Mouse (Mus musculus) monocyte, adult 5-6 weeks (primary cell): ENCODE results near the gene Nup93. TPM values are rescaled to one million over a fixed set of nuclear protein-coding genes. Genes with fewer than 3 reads are reported as not detected.

Experiments
- ATAC-seq: fragments of 153-309, 156-312 bp; replicated peaks from 2 replicates; pipeline ENCODE4 v1.8.0; 2017; ENCODE audit warnings: mild to moderate bottlenecking; ENCODE audit not compliant: low TSS enrichment, insufficient number of reproducible peaks, severe bottlenecking, poor library complexity, low FRiP score
- total RNA-seq: library from RNA; stranded (forward); fragments of 200-1000, 200-491, 200-594 nt; gene quantifications from 3 replicates; pipeline ENCODE4 v1.2.3, GENCODE M21; 2017

The Nup93 gene
- total RNA-seq, 1 experiment from 2014 or later = 11.8 TPM

DNA sequence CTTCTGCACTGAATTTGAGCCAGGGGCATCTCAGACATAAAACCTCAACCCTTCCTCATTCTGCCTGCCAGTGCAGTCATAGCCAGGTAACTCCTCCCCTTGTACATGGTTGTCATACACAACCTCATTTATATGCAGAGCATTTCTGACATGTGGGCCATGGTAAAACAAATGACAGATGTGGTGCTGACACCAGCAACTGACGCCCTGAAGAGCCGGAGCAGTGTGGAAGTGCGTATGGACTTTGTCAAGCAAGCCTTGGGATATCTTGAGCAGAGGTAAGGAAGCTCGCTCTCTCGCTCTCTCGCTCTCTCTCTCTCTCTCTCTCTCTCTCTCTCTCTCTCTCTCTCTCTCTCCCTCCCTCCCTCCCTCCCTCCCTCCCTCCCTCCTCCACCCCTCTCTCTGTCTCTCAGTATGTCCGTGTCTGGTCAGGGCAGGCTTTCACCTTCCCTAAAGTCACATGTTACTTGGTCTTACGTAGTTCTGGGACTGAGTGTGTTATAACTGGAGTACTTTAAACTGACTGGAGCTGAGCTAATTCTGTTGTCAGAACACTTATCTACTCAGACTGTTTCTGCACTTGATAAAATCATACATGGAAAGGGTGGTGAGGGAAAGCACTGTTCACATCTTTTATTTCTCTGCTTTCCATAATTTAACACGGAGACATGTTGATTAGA, 82.1 kb downstream of the Nup93 start:
- ATAC-seq = no peak

DNA sequence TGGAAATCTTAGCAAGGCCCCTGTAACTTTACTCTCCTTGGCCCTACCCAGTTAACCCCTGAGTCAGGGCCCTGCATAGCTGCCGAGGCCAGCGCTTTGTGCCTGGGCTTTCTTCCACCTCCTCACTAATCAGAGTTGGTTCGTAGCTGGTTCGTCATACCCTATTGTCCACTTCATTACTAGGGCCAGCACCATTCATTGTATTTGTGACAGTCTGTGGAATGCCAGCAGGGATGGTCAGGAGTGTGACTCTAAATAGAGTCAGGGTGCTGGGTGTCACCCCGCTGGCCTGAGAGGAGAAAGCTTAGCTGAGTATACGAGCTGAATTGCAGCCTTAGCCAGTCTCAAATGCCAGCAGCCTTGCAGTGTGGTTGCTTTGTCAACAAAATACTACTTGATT, 82.7 kb downstream of the Nup93 start:
- ATAC-seq = no peak

DNA sequence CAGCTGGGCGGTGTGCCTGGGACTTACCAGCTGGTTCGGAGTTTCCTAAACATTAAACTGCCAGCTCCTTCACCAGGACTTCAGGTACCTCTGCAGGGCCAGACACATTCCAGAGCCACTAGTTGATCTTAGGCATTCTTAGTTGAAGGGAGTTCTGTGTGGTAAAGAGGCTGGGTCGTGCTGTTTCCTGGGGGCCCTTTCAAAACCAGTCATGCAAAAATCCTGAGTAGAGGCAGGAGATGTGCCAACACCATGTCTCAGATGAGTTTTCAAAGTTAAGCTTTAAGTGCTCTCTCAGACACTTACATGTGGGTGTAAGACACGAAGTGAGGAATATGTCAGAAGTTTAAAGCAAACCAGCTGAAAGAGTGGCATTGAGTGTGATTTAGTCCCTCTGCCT, 86.4 kb downstream of the Nup93 start:
- no peak for ATAC-seq

DNA sequence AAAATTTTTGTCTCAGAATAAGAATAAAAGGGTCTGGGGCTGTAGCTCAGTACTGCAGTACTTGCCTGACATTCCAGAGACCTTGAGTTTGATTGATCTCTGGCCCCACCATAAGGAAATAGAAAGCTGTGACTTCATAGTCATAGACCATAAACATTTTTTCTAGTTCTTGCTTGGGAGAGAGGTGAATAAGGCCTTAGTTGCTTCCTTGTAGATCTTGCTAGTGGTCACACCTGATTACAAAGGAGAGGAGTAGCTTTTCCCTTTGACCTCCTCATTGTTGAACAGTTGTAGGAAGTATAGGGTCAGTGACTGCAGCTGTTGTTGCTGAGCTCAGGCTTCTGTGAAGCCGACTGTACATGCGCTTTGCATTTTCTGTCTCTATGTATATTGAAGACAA, 90.0 kb downstream of the Nup93 start:
- ATAC-seq = no peak

DNA sequence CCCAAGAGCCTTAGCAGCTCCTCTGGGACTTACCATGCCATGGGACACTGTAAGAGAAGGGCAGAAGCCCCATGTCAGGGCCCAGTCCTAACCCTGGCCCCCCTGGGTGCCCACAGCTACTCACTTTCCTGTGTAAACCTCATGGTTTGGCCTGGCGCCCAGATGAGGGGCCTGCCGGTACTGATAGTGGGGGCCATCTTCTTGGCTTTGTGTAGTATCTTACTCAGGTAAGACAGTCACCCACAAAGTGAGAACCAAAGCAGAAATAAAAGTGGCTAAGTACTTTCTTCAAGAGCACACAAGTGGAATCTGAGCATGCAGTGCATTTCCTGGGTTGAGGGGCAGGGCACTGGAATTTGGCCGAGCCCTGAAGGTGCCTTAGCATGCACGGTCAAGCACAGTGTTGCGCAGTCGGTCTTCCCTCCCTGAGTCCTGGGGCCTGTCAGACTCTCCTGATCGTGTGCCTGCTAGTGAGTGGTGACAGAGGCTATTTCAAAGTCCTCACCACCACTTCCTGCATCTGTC, 92.7 kb downstream of the Nup93 start:
- no peak for ATAC-seq

DNA sequence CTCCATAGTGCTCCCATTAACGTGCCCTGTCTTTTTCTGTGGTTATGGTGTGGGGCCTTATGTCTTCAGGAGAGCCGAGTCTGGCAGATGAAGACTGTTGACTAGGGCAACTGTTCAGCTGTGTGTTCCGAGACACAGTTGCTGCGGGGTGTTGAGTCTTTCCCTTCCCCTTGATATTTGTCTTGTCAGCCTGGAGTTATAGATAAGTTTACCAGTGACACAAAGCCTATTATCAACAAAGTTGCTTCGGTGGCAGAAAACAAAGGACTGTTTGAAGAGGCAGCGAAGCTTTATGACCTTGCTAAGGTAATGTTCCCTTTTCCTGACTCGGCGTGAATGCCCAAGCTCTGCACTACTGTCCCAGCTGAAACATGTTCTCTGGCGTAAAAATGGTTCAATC, 93.3 kb downstream of the Nup93 start:
- no peak for ATAC-seq

DNA sequence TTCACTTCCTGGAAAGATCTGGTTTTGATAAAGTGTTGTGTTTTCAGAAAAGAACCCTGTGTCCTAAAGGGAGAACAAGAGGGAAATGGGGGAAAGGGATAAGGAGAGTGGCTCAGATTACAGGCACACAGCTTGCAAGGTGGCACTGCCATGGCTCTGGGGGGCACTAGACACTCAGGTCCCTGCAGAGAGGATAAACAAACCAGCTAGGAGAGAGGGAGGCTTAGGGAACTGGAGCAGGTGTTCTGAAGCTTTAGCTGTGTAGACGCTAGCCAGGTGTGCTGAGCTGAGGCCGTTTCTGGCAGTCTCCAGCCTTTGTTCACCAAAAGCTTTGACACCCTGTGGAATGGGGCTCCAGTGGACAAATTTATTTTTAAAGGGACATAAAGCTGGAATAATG, 99.7 kb downstream of the Nup93 start:
- ATAC-seq = no peak

DNA sequence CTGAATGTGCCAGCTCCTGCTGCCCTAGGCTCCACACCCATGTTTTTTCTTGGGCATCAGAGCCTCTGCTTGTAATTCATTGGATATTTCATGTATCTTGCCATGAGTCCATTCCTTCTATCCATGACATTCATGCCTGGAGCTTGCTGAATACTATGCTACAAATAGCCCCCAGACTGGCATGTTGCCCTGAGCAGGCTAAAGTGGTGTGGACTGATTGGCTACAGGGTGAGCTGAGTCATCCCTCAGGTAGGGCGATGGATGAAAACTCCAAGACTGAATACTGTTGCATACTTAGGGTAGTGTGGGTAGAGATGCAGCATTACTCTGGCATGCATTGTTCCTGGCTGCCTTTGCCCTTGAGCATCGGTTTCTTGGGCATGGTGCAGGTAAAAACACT, 102.9 kb downstream of the Nup93 start:
- no peak for ATAC-seq

DNA sequence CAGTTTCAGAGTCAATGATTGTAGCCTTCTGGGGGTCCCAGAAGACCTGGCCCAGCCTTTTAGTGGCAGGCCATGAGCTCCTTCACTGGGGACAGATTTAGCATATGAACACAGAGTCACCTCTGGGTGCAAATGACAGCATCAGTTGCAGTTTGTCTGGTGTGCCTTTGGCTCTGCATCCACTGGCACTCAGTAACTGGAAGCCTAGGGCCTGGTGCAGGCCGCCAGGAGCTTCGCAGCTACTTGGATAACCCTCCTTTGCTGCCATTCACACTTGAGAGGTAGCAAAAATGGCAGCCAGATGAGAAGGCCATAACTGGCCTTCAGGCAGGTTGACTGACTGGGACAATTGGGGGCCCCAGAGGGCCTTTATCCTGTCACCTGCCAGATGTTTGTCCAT, 103.3 kb downstream of the Nup93 start:
- no peak for ATAC-seq

DNA sequence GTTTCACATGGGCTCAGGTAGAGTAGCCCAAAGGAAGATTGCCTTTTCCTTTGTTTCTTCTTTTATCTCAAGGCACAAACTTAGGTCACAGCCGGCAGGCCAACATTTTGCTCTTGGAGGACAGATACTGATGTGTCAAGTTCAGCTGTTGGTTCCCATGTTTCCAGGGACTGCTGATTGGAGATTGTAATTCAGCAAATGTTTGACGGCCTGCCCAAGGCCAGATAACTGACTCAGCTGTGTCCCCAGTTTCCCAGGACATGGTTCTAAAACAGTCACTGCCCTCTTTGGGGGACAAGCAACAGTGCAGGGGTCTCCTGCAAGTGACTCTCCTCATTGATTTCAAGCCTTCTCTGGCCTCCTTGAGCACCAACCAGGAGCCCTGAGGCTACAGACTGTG, 105.7 kb downstream of the Nup93 start:
- no peak for ATAC-seq

DNA sequence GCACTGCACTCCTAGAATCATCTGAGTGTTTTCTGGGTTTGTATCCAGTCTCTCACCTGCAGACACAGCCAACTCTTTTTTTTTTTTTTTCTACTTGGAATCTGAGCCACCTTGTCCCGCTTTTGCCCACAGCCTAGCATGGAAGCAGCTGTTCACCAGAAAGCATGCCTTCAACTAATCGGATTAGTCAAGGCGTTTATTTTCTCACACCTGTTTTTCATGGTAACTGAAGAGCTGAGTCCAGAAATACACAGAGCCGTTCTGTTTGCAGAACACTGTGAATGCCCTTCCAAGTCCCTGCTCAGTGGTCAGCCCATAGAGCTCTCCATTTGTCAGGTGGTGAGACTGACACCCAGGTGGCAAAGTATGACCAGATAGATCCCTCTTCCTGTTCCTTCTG, 107.7 kb downstream of the Nup93 start:
- no peak for ATAC-seq

DNA sequence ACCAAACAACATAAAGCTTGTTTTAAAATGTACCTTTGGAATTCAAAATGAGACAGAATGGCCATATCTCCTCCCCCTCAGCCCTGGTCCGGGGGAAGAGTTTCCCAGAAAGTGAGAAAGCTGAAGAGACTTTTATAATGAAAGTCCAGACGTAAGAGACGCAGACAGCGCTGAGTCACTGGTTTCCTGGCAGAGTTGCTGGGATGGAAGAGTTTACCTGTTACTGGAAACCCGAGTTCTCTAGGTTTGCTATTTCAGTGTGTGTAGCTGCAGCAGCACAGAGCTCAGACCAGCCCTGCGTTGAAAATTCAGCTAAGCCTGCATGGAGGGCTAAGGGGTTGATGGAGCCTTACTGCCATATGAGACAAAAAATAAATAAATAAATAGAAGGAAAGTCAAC, 108.7 kb downstream of the Nup93 start:
- no peak for ATAC-seq

DNA sequence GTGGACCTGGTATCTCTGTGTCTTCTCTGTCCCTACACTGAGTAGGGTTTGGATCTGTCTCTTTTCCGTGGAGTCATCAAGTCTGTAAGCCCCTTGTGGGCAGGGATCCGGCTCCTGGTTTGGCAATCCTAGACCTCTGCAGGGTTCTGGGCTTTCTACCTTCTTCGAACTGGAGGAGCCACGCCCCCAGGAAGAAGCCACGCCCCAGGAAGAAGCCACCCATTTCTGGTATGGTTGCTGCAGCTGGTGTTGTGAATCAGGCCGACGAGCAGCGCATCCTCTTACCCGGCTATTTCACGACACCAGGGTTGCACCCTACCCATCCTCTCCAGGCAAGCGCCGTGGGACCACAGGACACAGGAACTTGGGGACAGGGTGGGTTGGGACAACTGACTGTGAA, 109.7 kb downstream of the Nup93 start:
- ATAC-seq = no peak

DNA sequence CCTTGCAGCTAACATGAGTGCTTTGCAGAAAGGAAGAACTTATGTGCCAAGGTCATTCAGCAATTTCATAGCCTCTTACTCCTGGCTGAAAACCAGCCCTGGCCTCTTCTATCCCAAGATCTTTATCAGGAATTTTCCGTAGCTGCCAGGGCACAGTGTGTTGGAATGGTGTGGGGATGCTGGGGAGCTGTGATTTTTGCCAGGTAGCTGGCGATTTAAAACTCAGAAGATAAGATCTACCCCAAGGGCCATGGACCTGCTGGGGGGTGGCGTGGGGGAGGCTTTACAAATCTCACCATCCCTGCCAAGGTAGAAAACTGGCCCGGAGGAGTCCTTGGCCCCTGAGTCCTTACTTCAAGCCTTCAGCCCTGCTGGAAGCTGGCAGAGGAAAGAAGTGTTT, 111.7 kb downstream of the Nup93 start:
- ATAC-seq = no peak

DNA sequence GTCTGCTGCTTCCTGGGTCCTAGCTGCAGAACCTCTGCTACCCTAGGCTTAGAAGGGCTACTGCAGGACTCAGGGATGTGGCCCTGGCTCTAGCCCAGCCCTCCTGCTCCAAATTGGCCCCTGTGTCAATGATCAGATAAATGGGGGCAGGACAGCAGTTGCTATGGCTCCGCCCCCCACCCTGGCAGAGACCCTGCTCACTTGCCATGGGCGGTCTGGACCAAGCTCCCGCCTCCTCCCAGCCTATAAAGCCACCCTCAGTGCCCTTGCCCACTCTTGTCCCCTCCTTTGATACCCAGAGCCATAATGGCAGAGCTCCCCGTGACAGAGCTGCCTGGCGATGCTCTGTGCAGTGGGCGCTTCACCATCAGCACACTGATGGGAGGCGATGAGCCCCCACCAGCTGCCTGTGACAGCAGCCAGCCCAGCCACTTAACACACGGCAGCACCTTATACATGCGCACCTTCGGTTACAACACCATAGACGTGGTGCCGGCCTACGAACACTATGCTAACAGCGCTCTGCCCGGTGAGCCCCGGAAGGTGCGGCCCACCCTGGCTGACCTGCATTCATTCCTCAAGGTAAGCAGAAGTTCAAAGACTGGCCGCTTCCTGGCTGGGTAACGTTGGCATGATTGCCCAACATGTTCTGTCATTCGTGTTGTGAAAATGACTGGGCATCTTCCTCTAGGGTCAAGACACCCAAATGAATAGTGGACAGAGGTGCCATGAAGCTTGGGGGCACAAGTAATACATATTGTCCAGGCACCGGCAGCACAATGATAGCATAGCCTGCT, 114.8 kb downstream of the Nup93 start, which contains the start of gene Slc12a3:
TSS of gene Slc12a3 (plus strand) at position 270 of the 797 bp plus-strand sequence.
- ATAC-seq = 0 out of 2 replicates have a peak, but pooled peaks have one; percentile 9

DNA sequence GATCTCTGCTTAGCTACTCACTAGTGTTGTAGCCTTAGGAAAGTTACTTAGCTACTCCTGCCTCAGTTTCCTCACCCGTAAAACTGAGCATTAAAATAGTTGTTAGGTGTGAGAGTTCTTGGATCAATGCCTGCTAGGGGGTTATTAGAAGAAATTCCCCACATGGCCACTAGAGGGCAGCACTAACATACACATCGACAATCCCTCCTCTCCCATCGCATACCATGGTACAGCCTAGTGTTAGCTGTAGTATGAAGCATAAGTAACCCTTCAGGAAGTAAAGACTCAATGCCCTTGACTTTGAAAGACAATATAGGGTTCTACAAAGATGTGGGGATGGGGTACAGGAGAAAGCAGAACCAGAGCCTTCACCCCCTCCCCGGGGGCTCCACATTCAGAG, 116.4 kb downstream of the Nup93 start:
- peak; percentile 60; the same call in 1 of the 2 replicates for ATAC-seq

DNA sequence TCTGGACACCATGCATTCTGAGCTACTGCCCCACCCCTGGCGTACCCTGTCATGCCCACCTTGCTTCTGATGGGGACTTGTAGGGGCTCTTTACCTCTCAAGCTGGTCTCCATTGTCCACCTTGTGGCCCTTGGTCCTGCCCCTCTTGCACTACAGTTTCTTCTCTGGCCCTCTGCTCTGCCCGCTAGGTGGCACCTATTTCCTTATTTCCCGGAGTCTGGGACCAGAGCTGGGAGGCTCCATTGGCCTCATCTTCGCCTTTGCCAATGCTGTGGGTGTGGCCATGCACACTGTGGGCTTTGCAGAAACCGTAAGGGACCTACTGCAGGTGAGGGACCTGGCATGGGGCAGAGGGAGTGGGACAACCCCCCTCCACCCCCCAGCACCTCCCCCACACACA, 119.0 kb downstream of the Nup93 start:
- ATAC-seq = no peak

DNA sequence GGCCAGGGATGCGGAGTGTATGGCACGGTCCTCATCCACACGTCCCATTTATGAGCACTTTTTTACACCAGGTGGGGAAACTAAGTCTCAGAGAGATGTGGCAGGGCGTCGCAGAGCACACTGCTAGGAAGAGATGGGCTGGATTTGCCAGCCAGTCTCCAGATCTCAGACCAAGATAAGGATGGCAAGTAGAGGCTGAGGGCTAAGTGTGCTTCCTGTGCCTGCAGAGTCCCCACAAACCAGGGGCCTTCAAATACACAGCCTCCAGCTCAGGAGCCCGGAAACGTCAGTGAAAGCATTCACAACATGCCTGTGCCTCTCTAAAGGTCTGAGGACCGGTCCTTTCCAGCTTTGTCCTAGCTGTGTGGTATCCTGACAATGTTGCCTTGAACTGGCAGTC, 123.2 kb downstream of the Nup93 start:
- ATAC-seq = no peak

DNA sequence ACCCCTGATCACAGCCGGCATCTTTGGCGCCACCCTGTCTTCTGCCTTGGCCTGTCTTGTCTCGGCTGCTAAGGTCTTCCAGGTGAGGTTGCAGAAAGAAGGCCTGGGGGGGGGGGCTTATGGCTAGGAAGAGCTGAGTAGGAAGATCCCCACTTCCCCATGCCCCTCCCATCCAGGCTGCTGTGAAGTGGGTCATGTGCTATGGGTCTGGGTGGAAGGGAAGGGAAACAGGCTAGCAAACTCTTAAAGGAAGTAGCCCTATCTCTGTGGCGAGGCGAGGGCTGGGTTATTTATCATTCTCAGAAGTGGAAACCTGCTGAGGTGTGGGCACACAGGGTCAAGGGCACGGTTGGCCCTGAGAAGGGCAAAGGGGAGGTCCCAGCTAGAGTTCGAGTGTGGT, 126.4 kb downstream of the Nup93 start:
- ATAC-seq = no peak

DNA sequence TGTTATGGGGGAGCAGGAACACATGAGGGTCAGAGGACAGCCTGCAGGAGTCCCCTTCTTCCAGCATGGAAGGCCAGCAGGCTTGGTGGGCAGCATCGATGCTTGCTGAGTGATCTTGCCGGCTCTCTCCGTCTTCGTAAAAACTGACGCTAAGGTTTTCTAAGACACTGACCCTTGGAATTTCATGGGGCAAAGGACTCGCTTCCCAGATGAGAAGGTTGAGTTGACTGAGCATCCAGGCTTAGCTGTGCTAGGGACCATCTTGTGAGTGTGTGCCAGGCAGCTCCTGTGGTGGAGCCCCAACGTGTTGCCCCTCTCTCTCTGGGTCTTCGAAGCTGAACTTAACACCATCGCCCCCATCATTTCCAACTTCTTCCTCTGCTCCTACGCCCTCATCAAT, 128.3 kb downstream of the Nup93 start:
- ATAC-seq = no peak
